Mouse (Mus musculus) megakaryocyte, embryonic 14.5 days (primary cell): ENCODE measurements around the gene Hoxd10.

ENCODE experiments used
- FLI1 ChIP-seq: IDR thresholded peaks from 2 replicates; pipeline ENCODE4 v1.6.1; 2012; ENCODE audit warnings: low read length, inconsistent platforms, mixed read lengths
- GATA1 ChIP-seq: IDR thresholded peaks from 3 replicates; pipeline ENCODE4 v1.6.1; 2012; ENCODE audit warnings: mixed read lengths, low read length, inconsistent platforms, borderline replicate concordance

DNA sequence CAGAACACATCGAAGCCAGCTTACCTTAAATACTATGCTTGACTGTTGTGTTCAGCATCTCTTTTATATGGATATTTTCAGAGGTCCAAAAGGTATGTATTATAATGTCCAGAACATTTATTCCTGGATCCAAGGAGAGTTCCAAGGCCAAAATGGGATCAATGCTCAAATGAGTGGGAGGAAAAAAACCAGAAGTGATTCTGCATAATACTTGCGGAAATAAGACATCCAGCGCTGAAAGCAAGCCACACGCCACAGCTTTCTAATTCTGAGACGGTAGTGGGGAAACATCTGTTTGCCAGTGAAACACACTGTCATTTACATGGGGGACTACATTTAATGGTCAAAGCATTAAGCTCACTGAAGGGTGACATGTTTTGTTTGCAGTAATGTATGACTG is 49.3 kb upstream of the Hoxd10 start:
- TF ChIP-seq GATA1 (no peak), FLI1 (no peak)
